Mouse (Mus musculus): ENCODE measurements around the gene Rassf2.

The Rassf2 gene

GRCm38 (mm10) chr2:132029646-132030417 is at the start of gene Rassf2:
Rassf2 (minus strand) TSS chr2:132030258.
- DNase-seq: peak; percentile 97

GRCm38 (mm10) chr2:132079139-132079538 is 49.1 kb upstream of the Rassf2 start:
- no peak for DNase-seq

- DNase-seq: no peak
These were observed 43.0 kb upstream of the Rassf2 start for GRCm38 (mm10) chr2:132073052-132073451.

DNA sequence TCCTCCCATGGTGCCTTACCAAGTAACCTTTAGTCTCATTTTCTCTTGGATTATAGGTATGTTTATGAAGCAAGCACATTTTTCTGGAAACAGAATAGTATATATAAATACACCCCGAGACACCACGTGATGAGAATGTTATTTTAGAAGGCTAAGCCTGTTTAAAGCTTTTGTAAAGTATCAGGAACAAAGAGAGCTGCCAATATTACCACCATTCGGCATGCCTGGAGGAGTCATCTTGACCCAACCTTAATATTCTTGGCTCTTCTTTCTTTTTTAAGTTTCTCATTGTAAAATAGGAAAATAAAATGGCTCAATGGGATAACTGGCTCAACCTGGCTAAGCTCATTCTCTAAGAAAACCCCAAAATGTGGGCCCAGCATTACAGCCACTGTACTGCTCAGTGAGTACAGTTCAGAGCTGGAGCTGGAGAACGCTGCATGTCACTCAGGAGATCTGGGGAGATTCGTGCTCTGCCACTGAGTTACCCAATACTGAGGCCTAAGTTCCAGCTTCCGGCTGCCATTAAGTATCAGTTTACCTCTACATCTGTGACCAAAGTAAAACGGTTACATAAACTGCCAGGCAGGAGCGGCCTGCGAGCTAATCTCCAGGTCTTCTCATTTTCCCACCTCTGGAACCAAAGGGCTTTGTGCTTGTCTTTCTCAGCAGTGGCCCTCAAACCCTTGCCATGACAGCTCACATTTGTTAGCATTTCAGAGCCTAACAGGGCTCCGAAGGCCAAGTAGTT is 40.1 kb upstream of the Rassf2 start:
- no peak for DNase-seq

DNA sequence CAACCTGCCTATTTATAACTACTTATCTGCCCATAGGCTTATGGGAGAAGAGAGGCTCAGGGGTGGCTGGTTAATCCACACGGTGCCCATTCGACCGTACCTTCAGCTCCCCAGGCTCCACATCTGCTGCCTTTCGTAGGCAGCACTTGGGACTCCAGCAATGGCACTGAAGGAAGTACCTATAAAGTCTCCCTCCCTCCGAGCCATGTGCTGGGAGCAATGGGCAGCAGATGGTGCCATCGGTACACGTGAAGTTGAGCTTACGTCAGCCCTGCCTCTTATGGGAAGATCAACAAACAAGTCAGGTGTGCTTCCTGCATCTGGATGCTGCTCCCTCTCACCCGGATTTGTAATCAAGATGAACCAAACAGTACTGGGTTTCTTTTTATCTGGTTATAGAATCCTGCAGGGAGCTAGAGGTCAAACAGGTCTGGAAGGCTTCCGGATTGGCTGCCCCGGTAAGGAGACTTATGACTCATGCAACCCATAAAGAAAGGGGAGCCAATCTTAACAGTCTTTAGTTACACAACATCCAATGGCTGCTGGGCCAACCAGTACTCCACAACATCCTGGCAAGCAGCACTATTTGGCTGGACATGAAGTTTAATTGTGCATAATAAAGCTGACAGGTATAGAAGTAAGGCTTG is 34.2 kb upstream of the Rassf2 start:
- peak; percentile 32 for DNase-seq

GRCm38 (mm10) chr2:132063776-132064175 is 33.7 kb upstream of the Rassf2 start:
- DNase-seq: no peak

DNA sequence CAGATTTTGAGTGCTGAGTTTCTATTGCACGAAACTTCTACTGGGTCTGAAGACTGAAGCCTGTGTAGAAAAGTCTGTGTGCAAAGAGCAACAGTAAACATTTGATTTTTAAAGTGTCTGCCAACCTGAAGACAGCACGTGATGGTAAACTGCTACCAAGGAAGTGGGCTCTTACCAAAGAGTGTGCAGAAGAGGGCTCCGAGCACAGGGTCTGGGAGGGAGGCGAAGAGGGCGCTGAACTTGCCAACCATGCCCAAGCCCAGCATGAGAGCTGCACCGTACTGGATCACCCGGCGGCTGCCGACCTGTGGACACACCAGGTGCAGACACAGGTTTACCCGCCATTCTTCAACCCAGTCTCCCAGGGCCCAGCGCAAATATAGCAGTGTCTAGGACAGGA is 31.8 kb upstream of the Rassf2 start:
- DNase-seq: no peak

DNA sequence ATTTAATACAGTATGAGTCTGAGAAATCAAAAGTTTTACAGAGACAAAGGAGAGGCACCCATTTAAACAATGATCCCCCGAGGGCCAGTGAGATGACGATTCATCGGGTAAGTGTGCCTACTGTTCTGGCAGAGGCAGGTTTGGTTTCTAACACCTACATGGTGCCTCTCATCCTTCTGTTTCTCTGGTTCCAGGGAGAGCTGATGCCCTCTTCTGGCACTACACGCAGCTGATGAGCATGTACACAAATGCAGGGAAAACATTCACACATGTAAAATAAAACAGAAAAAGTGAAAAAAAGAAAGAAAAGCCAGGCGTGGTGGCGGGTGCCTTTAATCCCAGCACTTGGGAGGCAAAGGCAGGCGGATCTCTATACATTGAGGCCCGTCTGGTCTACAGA is 29.9 kb upstream of the Rassf2 start:
- DNase-seq: no peak

GRCm38 (mm10) chr2:132055349-132055753 is 25.3 kb upstream of the Rassf2 start:
- no peak for DNase-seq

DNA sequence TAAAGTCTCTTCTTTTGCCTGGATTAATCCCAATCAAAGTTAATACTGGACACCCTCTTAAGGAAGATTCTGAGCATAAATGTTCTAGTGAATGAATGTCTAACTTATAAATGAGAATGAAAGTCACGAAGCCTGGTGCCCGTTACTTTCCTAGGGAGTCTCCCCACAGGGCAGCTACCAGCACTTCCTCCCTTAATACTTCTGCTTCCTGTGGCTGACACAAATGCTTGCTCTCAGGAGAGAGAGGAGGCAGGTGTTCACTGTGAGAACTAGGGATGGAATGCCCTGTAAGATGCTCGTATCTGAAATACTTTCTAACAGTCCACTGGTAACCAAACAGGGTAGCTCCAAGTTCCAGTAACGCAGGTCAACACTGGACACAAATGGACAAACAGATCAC is 23.8 kb upstream of the Rassf2 start:
- DNase-seq: no peak

DNA sequence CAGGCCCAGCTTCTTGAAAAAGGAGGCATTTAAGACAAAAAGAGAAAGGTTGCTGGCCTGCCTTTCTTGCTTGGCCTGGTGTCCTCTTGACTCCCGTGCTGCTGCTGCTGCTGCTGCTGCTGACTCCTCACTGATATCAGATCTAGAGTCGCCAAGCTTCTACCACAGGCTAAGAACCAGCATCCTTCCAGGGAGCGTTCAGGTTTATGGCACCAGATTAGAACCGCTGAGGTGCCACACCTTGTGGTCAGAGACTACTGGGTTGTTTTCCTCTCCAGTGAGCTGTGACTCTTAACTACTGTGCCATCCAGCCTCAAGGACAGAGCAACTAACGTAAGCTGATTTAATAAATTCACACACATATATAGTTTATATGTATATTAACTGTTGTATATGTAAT is 21.7 kb upstream of the Rassf2 start:
- no peak for DNase-seq

GRCm38 (mm10) chr2:132049921-132050320 is 19.9 kb upstream of the Rassf2 start:
- no peak for DNase-seq

DNA sequence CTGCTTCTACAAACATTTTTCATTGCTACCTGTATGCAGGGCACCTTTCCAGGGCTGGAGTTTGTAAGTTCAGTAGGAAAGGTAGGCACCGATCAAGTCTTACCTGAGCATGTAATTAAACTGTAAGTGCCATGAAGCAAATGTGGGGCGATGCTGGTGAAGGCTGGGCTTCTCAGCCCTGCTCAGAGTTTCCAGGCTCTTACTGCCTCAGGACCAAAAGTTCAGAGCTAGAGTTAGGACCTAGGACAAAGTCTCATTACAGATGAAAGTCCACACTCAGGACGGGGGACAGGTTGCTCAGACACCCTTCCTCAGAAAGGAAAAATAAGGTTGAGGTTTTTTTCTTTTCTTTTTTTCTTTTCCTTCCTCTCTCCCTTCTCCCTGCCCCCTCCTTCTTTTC is 19.4 kb upstream of the Rassf2 start:
- no peak for DNase-seq

GRCm38 (mm10) chr2:132048143-132048772 is 18.2 kb upstream of the Rassf2 start:
- no peak for DNase-seq

DNA sequence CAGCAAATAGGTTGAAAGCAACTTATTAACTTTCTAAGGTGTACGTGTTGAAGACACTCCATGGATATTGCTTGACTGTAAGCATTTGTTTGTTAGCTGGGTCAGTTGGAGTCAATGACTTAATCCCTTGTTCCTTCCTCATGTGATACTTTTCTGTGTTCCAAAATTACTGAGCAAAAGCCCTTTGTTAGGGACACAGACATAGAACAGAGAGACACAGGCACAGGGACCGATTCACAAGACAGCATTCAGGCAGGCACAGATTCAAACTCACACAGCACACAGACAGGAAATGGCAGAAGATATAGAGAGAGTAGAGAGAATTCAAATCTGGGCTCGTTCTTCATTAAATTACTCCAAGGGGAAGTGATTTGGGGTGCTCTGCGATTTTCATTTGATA is 17.3 kb upstream of the Rassf2 start:
- DNase-seq: no peak

DNA sequence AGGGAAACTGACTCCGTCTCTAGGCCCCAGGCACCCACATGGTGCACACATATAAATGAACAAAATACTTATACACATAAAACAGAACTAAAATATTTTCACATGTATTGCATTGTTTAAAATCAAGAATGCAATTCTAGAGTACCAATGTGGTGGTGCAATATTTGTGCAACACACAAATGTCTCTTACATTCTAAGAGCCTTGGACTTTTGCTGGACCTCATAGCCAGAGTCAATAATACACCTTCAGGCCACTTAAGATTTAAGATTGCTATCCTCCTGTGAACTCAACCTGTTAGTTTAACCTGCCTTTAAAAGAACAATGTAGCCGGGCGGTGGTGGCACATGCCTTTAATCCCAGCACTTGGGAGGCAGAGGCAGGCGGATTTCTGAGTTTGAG is 16.6 kb upstream of the Rassf2 start:
- no peak for DNase-seq

GRCm38 (mm10) chr2:132044320-132045274 is 14.5 kb upstream of the Rassf2 start:
- no peak for DNase-seq

GRCm38 (mm10) chr2:132043101-132043621 is 13.1 kb upstream of the Rassf2 start:
- DNase-seq: no peak

DNA sequence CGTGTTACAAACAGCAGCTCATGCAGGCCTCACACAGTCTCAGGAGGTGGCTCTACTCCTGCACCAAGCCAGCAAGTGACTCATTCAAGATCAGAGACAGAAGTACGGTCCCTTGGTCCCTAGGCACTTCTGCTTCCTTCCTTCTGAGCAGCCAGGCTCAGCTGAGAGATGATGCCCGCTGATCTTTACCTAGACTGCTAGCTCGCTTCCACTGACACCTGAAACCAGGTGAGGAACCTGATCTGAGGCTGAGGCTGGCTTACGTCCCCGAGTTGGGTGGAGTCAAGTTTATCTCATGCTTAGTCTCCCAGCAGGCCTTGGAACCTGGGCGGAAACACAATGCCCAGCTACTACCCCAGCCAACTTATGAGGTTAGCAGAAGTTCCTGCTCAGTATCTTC is 9.8 kb upstream of the Rassf2 start:
- DNase-seq: no peak

- DNase-seq: no peak
These were observed 6.3 kb upstream of the Rassf2 start for GRCm38 (mm10) chr2:132036326-132036725.

GRCm38 (mm10) chr2:132035470-132035835 is 5.4 kb upstream of the Rassf2 start:
- no peak for DNase-seq
